Mouse (Mus musculus): Measurements from ENCODE around the gene Wtip.

DNA sequence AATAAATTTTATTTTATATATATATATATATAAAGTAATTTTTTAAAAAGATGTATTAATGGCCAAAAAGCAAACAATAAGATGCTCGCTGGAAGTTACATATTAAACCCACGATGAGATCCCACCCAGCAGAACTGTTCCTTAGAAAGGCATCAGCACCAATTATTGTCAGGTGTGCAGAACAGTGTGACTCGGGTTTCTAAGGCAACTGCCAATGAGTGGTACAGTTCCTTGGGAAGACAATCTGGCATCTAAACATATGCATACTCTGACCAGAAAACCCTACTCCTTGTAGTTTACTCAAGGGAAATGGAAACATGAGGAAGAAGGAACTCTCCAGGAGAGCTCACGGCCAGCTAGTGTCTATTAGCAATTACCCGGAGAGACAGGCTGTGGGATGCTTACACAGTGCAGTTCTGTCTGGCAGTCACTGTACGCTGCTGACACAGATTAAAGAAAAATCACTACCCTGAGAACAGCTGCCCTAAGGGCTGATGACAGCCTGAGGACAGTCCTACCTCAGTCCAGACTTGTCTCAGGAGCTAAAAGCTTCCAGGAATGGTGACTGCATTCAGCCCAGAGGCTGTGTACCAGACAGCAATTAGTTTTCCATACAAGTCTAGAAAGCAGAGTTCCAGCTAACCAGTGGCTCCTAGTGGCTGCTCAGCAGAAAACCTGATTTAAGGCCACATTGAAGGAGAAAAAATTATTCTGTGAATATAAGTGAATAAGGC is 9.9 kb downstream of the Wtip start:
- TF ChIP-seq POLR2AphosphoS5 (IDR thresholded peaks at IDR 0.05; ENCODE audit: insufficient replicate concordance, low read depth, low read length): no peak
- TF ChIP-seq CTCF (IDR thresholded peaks at IDR 0.05; ENCODE audit: low read depth, low read length): no peak
